Mouse (Mus musculus) embryonic facial prominence, embryonic 13.5 days (tissue): ENCODE measurements around the gene Mgat3. TPM values are rescaled to one million over a fixed set of nuclear protein-coding genes. Genes with fewer than 3 reads are reported as not detected.

Experiments used
- ATAC-seq: fragments of 200-750 bp; cut with Nextera tagmentation; 2 replicates; pipeline ENCODE4 v1.8.0; 2017; ENCODE audit warnings: low read depth; ENCODE audit not compliant: insufficient number of reproducible peaks, insufficient read depth, low FRiP score, low TSS enrichment
- H3K27ac ChIP-seq: fragments of 300-500 bp; sonication (generic); 2 replicates; pipeline ENCODE4 v1.5.1; 2015; ENCODE audit warnings: moderate library complexity, mild to moderate bottlenecking, inconsistent platforms
- H3K27me3 ChIP-seq: fragments of 300-500 bp; sonication (generic); 2 replicates; pipeline ENCODE4 v1.6.1; 2015; ENCODE audit warnings: mild to moderate bottlenecking, inconsistent platforms
- H3K36me3 ChIP-seq: fragments of 300-500 bp; sonication (generic); 2 replicates; pipeline ENCODE4 v1.6.1; 2015; ENCODE audit warnings: mild to moderate bottlenecking, inconsistent platforms
- H3K4me1 ChIP-seq: fragments of 300-500 bp; sonication (generic); 2 replicates; pipeline ENCODE4 v1.6.1; 2015; ENCODE audit warnings: inconsistent platforms
- H3K4me2 ChIP-seq: fragments of 300-500 bp; sonication (generic); 2 replicates; pipeline ENCODE4 v1.6.1; 2015; ENCODE audit warnings: moderate library complexity, mild to moderate bottlenecking, inconsistent platforms
- H3K4me3 ChIP-seq: fragments of 300-500 bp; sonication (generic); 2 replicates; pipeline ENCODE4 v1.5.1; 2015; ENCODE audit warnings: mild to moderate bottlenecking, inconsistent platforms
- H3K9ac ChIP-seq: fragments of 300-500 bp; sonication (generic); 2 replicates; pipeline ENCODE4 v1.6.1; 2015; ENCODE audit warnings: mild to moderate bottlenecking, inconsistent platforms
- H3K9me3 ChIP-seq: fragments of 300-500 bp; sonication (generic); 2 replicates; pipeline ENCODE4 v1.6.1; 2016; ENCODE audit warnings: inconsistent platforms
- WGBS: fragments of 180-500 bp; shearing (Covaris S2); methylation state at CpG from one replicate; pipeline ENCODE4 v1.1.7; 2015; ENCODE audit warnings: mixed read lengths; 5-methylcytosine and 5-hydroxymethylcytosine counted together
- polyA plus RNA-seq: library from polyadenylated mRNA; unstranded; fragments of >200 nt; fragmentation: Nextera tagmentation; extraction: Ambion mirVana; gene quantifications from 2 replicates; pipeline ENCODE4 v1.2.1, GENCODE M21; 2015

Gene Mgat3
- polyA plus RNA-seq, 1 experiment from 2014 or later = 7.7 TPM

- H3K27ac ChIP-seq = no peak overlapping the region
- no peaks in the 10 kb centered on the region for H3K9me3 ChIP-seq
- H3K4me2 ChIP-seq = no peak overlapping the region
- WGBS = 47% methylated on average over 2 of the region's 2 CpGs
- H3K36me3 ChIP-seq = peaks cover 21% of the 10 kb centered on the region
- H3K27me3 ChIP-seq = no peaks in the 10 kb centered on the region
- ATAC-seq = no peak
- no peak overlapping the region for H3K4me3 ChIP-seq
- peaks cover 18% of the 10 kb centered on the region for H3K4me1 ChIP-seq
- H3K9ac ChIP-seq = no peak overlapping the region
Measured at GRCm38 (mm10) chr15:80232331-80232730, 58.8 kb downstream of the Mgat3 start.

GRCm38 (mm10) chr15:80233053-80233452 lies 59.5 kb downstream of the Mgat3 start:
- ATAC-seq = no peak
- H3K4me2 ChIP-seq = peak overlapping the region; percentile 76; the same call in 1 of the 2 replicates

GRCm38 (mm10) chr15:80233733-80234509 lies 60.4 kb downstream of the Mgat3 start, which contains the start of gene Mief1:
Mief1 (plus strand) TSS chr15:80234018.
- Histone ChIP-seq H3K4me3 (peak within 1 kb of the TSS; percentile 93), H3K27me3 (no peaks in the 10 kb centered on the region), H3K4me1 (peaks cover 18% of the 10 kb centered on the region), H3K4me2 (peak within 1 kb of the TSS; percentile 76), H3K9ac (peak within 1 kb of the TSS; percentile 85), H3K9me3 (no peaks in the 10 kb centered on the region), H3K27ac (peak within 1 kb of the TSS; percentile 85), H3K36me3 (peaks cover 35% of the 10 kb centered on the region)
- ATAC-seq = peak; percentile 96
- WGBS = under 1% methylated on average over 66 of the region's 67 CpGs

More at GRCm38 (mm10) chr15:80233053-80233452, 59.5 kb downstream of the Mgat3 start:
- 49% methylated on average over 4 of the region's 4 CpGs for WGBS
- Histone ChIP-seq H3K9me3 (no peaks in the 10 kb centered on the region), H3K9ac (no peak overlapping the region), H3K27ac (peak overlapping the region; percentile 85), H3K27me3 (no peaks in the 10 kb centered on the region), H3K36me3 (peaks cover 26% of the 10 kb centered on the region), H3K4me3 (peak overlapping the region; percentile 93; the same call in 1 of the 2 replicates), H3K4me1 (peaks cover 18% of the 10 kb centered on the region)

- H3K9me3 ChIP-seq = no peaks in the 10 kb centered on the region
- peak within 1 kb of the TSS; percentile 93 for H3K4me3 ChIP-seq
- ATAC-seq = no peak
- H3K36me3 ChIP-seq = peaks cover 43% of the 10 kb centered on the region
- WGBS = 94% methylated on average over 9 of the region's 9 CpGs
- peaks cover 18% of the 10 kb centered on the region for H3K4me1 ChIP-seq
- H3K9ac ChIP-seq = peak within 1 kb of the TSS; percentile 85
- H3K27me3 ChIP-seq = no peaks in the 10 kb centered on the region
- no peak within 1 kb of the TSS for H3K27ac ChIP-seq
- H3K4me2 ChIP-seq = peak within 1 kb of the TSS; percentile 76
Measured at GRCm38 (mm10) chr15:80235535-80235934, 62.0 kb downstream of the Mgat3 start, which contains the start of gene AC140267.1. AC140267.1 (plus strand) TSS chr15:80235835.

- no peaks in the 10 kb centered on the region for H3K9me3 ChIP-seq
- no peak for ATAC-seq
- WGBS = 95% methylated on average over 12 of the region's 12 CpGs
Measured at GRCm38 (mm10) chr15:80248135-80248534, 74.6 kb downstream of the Mgat3 start.

GRCm38 (mm10) chr15:80248596-80248995 lies 75.1 kb downstream of the Mgat3 start:
- no peak overlapping the region for H3K4me3 ChIP-seq
- WGBS = 98% methylated on average over 1 of the region's 1 CpGs
- H3K27ac ChIP-seq = no peak overlapping the region
- H3K4me2 ChIP-seq = no peak overlapping the region
- ATAC-seq = no peak
- peaks cover 14% of the 10 kb centered on the region for H3K4me1 ChIP-seq
- peaks cover 78% of the 10 kb centered on the region for H3K36me3 ChIP-seq
- H3K27me3 ChIP-seq = no peaks in the 10 kb centered on the region
- H3K9me3 ChIP-seq = no peaks in the 10 kb centered on the region
- H3K9ac ChIP-seq = no peak overlapping the region

More at GRCm38 (mm10) chr15:80248135-80248534, 74.6 kb downstream of the Mgat3 start:
- Histone ChIP-seq H3K4me3 (no peak overlapping the region), H3K36me3 (peaks cover 81% of the 10 kb centered on the region), H3K4me1 (peaks cover 9% of the 10 kb centered on the region; the same call in 1 of the 2 replicates), H3K27ac (no peak overlapping the region), H3K4me2 (no peak overlapping the region), H3K9ac (no peak overlapping the region), H3K27me3 (no peaks in the 10 kb centered on the region)

- H3K27ac ChIP-seq = no peak overlapping the region
- peaks cover 67% of the 10 kb centered on the region for H3K36me3 ChIP-seq
- H3K4me1 ChIP-seq = peaks cover 22% of the 10 kb centered on the region
- no peaks in the 10 kb centered on the region for H3K27me3 ChIP-seq
- WGBS = 92% methylated on average over 10 of the region's 10 CpGs
- H3K9ac ChIP-seq = no peak overlapping the region
- H3K4me3 ChIP-seq = no peak overlapping the region
- no peak overlapping the region for H3K4me2 ChIP-seq
- no peaks in the 10 kb centered on the region for H3K9me3 ChIP-seq
- no peak for ATAC-seq
Measured at GRCm38 (mm10) chr15:80249672-80250071, 76.2 kb downstream of the Mgat3 start.

GRCm38 (mm10) chr15:80250586-80250985 lies 77.1 kb downstream of the Mgat3 start:
- Histone ChIP-seq H3K36me3 (peaks cover 62% of the 10 kb centered on the region), H3K4me1 (peaks cover 22% of the 10 kb centered on the region), H3K4me3 (no peak overlapping the region), H3K9ac (peak overlapping the region; percentile 8; the same call in 1 of the 2 replicates), H3K9me3 (no peaks in the 10 kb centered on the region), H3K4me2 (no peak overlapping the region), H3K27me3 (no peaks in the 10 kb centered on the region), H3K27ac (no peak overlapping the region)
- ATAC-seq = no peak
- whole genome bisulfite sequencing = 94% methylated on average over 6 of the region's 6 CpGs

- WGBS = 14% methylated on average over 2 of the region's 2 CpGs
- H3K9ac ChIP-seq = peak overlapping the region; percentile 100; the same call in 1 of the 2 replicates
Measured at GRCm38 (mm10) chr15:80253530-80253929, 80.0 kb downstream of the Mgat3 start.

GRCm38 (mm10) chr15:80254207-80254606 lies 80.7 kb downstream of the Mgat3 start:
- H3K4me1 ChIP-seq = peaks cover 47% of the 10 kb centered on the region

More at GRCm38 (mm10) chr15:80253530-80253929, 80.0 kb downstream of the Mgat3 start:
- H3K27ac ChIP-seq = peak overlapping the region; percentile 98
- H3K4me2 ChIP-seq = peak overlapping the region; percentile 95; the same call in 1 of the 2 replicates
- no peaks in the 10 kb centered on the region for H3K9me3 ChIP-seq
- no peaks in the 10 kb centered on the region for H3K27me3 ChIP-seq
- H3K36me3 ChIP-seq = peaks cover 58% of the 10 kb centered on the region
- no peak for ATAC-seq
- H3K4me3 ChIP-seq = no peak overlapping the region
- H3K4me1 ChIP-seq = peaks cover 45% of the 10 kb centered on the region

GRCm38 (mm10) chr15:80254847-80255645 lies 81.5 kb downstream of the Mgat3 start, which contains the start of gene Atf4:
Atf4 (plus strand) TSS chr15:80255184.
- Histone ChIP-seq H3K9ac (peak within 1 kb of the TSS; percentile 100), H3K27me3 (no peaks in the 10 kb centered on the region), H3K9me3 (no peaks in the 10 kb centered on the region), H3K27ac (peak within 1 kb of the TSS; percentile 98), H3K4me3 (peak within 1 kb of the TSS; percentile 100), H3K4me2 (peak within 1 kb of the TSS; percentile 95), H3K36me3 (peaks cover 54% of the 10 kb centered on the region), H3K4me1 (peaks cover 47% of the 10 kb centered on the region)
- under 1% methylated on average over 62 of the region's 62 CpGs for WGBS
- peak; percentile 94 for ATAC-seq

More at GRCm38 (mm10) chr15:80254207-80254606, 80.7 kb downstream of the Mgat3 start:
- H3K4me3 ChIP-seq = peak overlapping the region; percentile 100
- H3K9ac ChIP-seq = peak overlapping the region; percentile 100
- ATAC-seq = no peak
- H3K27me3 ChIP-seq = no peaks in the 10 kb centered on the region
- peaks cover 54% of the 10 kb centered on the region for H3K36me3 ChIP-seq
- peak overlapping the region; percentile 98 for H3K27ac ChIP-seq
- 48% methylated on average over 6 of the region's 6 CpGs for WGBS
- H3K9me3 ChIP-seq = no peaks in the 10 kb centered on the region
- peak overlapping the region; percentile 95 for H3K4me2 ChIP-seq
